Mouse (Mus musculus) spleen, postnatal 10 days (tissue): ENCODE measurements around the gene Hspa1a.
"Not testable (repeated sequence)": the region's sequence is repeated elsewhere in the genome, so short reads cannot be mapped to it uniquely, and the experiment has no call there.

Experiments
- DNase-seq, 2 experiments: peaks; one replicate each; pipeline ENCODE4 v3.0.0; 2021 to 2022; ENCODE audit warnings: low spot score in 2 of 2

The Hspa1a gene

GRCm38 (mm10) chr17:34972069-34972749 is at the start of gene Hspa1a, which contains the start of gene Hspa1l:
Gene Hspa1a (minus strand): TSS chr17:34972156.
Gene Hspa1l (plus strand): TSS chr17:34972703.
- DNase-seq = peak; percentile 47 to 62

- DNase-seq = peak; percentile 89 to 92
Observed at GRCm38 (mm10) chr17:35021163-35021808, 49.3 kb upstream of the Hspa1a start.

DNA sequence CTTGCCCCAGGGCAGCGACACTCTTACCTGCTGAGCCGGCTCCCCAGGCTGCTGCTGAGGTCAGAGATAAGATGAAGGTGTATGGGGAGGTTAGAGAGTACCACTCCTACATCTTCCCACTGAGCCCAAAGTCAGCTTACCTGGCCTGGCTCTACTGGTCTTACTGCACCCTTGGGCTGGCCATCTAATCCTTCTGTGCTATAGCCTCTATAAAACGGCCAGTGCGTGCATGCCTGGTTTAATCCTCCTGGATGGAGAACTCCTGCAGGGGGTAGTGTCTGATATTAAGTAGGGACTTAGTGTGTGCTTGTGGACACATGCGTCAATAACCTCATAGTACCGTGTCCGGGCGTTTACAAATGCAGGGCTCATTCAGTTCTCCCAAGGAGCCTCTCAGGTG is 48.6 kb upstream of the Hspa1a start:
- DNase-seq = no peak

- no peak for DNase-seq
Observed at GRCm38 (mm10) chr17:35019894-35020293, 47.9 kb upstream of the Hspa1a start.

DNA sequence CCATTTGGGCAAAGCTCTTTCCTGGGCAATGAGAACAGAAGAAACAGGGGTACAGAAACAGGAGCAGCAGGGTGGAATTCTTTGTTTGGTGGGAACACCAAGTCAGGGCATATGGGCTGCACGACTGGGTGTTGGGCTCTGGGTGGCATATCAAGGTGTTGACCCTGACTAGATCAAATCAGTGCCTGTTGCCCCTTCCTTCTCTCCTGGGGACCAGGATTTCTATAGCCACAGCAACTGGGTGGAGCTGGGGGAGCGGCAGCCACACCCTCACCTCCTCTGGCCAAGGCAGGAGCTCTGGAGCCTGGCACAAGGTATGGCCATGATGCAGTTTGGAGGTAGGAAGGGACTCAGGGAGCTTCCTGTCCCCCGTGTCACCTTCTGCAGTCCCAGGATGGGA is 46.2 kb upstream of the Hspa1a start:
- no peak for DNase-seq

DNA sequence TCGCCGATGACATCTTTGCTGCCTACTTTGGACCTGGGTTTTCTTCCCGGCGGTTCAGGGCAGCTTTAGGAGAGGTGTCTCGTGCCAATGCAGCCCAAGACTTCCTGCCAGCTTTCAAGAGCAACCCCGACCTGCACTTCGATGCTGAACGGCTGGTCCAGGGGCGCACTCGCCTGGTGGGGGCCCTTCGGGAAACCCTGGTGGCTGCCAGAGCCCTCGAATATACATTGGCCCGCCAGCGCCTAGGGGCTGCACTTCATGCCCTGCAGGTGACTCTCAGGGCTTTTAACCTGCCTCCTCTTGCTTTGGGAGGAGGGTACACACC is 45.7 kb upstream of the Hspa1a start:
- DNase-seq = no peak

- no peak for DNase-seq
Observed at GRCm38 (mm10) chr17:35016791-35017705, 45.1 kb upstream of the Hspa1a start.

DNA sequence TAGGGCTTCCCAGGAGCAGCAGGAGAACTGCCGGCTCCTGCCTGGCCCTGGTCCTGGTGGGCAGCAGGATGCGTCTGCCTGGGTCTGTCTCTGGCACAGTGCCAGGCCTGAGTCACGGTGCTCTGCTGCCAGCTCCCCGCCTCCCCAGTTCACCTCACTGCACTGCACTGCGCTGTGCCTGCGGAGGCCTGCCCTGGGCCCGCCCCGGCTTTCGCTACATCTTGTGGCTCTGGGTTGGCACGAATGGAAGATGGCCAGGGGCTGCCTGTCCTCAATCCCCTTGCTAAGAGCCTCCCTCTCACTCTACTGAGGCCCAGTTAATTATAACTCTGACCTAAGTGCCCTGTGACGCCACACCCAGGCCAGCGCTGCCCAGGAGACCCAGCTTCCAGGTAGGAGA is 44.4 kb upstream of the Hspa1a start, which contains the start of gene Vwa7:
Gene Vwa7 (plus strand): TSS at position 204 of the 400 bp plus-strand sequence.
- DNase-seq = peak in 1 of 2 experiments; percentile 51

GRCm38 (mm10) chr17:35015296-35015695 is 43.3 kb upstream of the Hspa1a start:
- peak in 1 of 2 experiments; percentile 15 for DNase-seq

DNA sequence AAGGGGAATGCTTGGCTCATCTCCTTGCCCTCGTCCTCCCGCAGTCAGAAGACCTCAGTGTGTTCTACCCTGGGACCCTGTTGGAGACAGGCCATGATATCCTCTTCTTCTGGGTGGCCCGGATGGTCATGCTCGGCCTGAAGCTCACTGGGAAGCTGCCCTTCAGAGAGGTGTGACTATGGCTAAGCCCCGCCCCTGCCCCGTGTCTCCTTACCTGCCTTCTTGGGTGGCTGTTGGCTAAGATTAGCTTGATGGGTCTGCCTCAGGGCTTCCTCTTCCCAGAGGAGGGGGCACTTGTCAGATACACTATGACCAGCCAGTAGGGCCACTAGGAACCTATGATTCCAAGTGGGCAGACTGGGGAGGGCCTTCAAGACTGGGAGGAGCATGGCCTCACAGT is 41.3 kb upstream of the Hspa1a start:
- peak in 1 of 2 experiments; percentile 15 for DNase-seq

DNA sequence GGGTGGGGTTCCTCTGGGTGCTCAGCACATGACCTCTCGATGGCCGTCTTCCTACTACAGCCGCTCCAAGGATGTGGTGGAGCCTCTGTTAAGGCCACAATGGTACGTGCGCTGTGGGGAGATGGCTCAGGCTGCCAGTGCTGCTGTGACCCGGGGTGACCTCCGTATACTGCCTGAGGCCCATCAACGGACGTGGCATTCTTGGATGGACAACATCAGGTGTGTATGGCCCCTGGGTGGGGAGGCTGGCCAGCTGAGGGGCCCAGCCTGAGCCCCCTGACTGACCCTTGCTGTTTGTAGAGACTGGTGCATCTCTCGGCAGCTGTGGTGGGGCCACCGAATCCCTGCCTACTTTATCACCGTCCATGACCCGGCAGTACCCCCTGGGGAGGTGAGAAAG is 40.5 kb upstream of the Hspa1a start:
- peak in 1 of 2 experiments; percentile 14 for DNase-seq

GRCm38 (mm10) chr17:35011440-35011839 is 39.5 kb upstream of the Hspa1a start:
- no peak for DNase-seq

DNA sequence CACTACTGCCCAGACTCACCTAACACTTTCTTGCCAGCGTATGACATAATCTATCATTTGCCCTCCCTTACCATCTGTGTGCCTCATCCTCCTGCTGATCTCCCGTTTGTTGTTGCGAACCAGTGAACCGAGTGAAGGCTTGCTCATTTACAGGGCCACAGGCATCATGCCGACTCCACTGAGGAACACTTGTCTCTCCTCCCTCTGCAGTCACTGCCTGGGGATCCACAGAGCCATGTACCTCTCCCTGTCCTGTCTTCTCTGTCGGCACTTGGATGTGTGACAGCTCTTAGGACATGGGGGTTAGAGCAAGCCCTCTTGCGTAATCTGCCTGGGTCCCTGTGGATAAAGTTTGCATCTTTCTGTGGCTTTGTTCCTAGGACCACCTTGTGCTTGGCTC is 37.6 kb upstream of the Hspa1a start:
- DNase-seq = no peak

DNA sequence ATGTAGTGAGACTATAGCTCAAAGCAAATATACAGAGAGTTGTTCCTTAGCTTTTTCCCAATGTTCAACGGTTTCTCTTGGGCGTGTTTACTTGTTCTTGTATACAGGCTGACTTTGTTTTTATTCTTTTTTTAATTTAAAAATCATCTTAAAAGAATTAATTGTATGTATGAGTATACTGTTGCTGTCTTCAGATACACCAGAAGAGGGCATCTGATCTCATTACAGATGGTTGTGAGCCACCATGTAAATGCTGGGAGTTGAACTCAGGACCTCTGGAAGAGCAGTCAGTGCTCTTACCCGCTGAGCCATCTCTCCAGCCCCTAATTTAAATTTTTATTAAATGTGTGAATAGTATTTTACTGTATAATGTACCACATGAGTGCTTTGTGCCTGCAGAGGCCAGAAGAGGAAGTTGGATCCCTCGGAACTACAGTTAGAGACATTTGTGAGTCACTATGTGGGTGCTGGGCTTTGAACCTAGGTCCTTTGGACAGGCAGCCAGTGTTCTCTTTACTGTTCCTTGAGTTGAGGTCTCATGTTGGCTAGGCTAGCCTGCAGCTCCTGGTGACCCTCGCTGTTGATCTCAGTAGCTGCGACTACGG is 35.5 kb upstream of the Hspa1a start:
- DNase-seq = no peak

GRCm38 (mm10) chr17:35005902-35006301 is 33.9 kb upstream of the Hspa1a start:
- DNase-seq = not testable (repeated sequence)

DNA sequence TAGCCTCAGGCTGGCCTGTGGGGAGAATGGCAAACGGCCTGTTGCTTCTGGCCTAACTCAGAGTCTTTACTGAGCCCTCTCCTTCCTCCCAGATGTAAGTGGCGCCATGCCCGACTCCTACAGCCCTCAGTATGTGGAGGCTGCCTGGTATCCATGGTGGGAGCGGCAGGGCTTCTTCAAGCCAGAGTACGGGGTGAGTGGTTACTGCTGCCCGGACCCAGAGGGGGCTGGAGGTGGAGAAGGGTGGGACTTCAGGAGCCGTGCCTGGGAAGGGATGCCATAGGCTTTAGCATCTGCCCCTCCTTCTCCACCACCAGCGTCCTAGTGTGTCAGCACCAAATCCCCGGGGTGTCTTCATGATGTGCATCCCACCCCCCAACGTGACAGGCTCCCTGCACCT is 33.2 kb upstream of the Hspa1a start:
- no peak for DNase-seq

DNA sequence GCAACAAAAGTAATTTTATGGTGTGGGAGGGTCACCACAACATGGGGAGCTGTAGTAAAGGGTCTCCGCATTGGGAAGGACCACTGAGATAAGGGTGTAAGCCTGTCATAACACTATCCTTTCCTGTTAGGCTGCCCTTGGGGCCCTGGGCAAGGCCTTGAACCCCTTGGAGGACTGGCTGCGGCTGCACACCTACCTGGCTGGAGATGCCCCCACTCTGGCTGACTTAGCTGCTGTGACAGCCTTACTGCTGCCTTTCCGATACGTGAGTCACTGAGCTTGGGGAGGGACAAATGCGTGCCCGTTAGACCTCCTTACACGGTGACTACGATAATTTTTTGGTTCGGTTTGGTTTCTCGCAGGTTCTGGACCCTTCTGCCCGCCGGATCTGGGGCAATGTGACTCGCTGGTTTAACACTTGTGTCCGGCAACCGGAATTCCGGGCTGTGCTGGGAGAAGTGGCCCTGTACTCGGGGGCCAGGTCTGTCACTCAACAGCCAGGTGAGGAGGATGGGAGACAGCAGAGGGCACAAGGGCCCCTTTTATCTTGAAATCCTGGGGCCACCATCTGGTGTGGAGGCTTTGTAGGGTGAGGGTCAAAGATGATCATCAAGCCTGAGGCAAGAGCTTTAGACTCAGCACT is 32.2 kb upstream of the Hspa1a start:
- no peak for DNase-seq

- no peak for DNase-seq
Observed at GRCm38 (mm10) chr17:35003022-35003838, 31.3 kb upstream of the Hspa1a start.

DNA sequence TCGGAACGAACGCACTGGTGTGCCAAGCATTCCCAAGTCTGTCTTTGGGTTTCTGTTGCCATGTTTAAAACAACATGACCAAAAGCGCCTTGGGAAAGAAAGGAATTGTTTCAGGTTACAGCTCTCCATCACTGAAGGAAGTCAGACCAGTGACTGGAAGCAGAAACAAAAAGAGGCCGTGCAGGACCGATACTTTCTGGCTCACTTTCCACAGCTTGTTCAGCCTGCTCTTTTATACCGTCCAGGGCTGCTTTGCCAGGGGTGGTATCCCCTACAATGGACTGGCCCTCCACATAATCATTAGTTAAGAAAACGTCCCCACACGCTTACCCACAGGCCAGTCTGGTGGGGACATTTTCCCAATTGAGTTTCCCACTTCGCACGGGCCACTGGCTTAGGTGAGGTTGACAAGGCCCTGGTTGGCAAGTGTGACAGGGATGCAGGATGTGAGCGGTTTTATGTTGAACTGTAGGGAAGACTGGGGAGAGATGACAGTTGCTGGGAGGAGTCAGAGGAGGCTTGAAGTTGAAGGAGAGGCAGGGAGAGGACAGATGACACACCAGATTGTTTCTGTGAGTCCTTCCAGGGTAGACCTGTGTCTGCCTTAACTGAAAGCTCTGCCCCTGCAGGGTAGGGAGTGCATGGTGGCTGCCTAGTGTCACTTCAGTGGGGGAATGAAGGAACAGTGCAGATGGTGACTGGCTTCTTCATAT is 30.4 kb upstream of the Hspa1a start:
- peak in 1 of 2 experiments; percentile 45 for DNase-seq
